Mouse (Mus musculus): ENCODE results near the gene Capns1.

The Capns1 gene

DNA sequence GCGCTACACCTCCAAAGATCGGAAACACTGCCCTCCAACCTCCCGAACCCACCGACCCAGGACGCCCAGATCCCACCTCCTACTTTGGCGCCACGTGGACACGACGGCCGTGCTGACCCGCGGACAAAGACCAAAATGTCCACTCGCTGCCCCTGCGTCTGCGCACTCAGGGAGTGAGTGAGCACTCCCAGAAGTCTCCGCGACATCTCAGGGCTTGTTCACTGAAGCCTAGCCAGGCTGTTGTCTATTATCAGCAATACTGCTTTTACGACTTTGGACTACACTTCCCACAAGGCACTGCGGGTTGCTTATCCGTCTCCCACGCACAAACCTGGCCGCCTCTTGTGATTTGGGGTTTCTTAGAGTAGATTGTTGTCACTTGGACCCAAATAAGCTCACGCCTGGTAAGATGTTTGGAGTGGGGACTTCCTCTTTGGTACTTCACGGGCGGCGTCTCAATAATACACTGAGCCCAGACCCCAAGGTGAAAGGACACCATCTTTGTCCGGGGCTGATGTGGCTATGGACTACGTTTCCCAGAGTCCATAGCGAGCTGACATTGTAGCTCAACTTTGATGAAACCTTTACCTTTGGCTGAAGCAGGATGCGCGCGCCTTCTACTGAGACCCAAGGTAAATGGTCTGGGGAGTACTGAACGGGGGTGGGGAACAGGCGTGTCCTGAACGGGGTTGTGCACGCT, 28.9 kb downstream of the Capns1 start, which contains the start of gene Zfp146:
Zfp146 (minus strand) TSS at position 168 of the 700 bp plus-strand sequence.
- peak; percentile 95 for DNase-seq

DNA sequence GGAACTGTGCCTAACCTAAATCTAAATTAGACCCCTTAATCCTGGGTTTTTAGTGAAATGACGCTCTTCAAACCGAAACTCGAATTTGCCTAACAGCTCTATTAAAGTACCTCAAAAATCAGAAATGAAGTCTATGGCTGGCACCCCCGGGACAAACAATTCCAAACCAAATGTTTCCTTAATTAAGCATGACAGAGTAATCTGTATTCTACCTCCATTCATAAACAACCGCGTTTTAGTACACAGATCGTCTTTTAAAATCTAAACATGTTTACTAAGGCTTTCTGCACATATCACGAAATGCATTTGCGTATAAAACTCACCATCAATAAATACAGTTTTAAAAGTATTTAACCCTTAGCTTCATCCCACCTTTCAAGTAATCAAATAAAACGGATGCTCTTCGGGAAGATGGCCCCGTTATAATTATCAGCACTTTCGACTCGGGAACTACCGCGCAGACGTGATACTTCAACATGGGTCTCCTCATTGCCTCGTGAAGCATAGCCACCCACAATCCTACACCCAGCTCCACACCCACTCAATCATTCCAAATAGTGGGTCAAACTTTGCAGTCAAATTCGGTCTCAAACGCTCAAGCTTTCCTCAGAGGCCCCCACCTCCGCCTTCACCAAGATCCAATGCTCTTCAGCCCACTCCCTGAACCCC, 29.6 kb downstream of the Capns1 start:
- no peak for DNase-seq

DNA sequence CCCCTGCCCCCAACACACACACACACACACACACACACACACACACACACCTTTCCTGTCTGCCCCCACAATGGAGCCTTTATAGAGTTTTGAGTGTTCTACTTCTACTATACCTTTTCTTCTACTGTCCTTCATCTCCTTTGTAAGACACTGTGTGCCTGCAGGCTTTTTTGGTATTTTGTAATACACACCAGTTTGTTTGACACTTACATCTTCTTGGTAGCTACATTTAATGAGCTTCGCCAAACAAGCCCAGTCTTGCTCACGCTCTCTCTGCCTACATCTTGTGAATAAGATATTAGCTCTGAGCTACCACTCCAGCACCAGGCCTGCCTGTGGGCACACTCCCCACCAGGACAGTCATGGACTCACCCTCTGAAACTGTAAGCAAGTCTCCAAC, 33.9 kb downstream of the Capns1 start:
- DNase-seq = no peak

DNA sequence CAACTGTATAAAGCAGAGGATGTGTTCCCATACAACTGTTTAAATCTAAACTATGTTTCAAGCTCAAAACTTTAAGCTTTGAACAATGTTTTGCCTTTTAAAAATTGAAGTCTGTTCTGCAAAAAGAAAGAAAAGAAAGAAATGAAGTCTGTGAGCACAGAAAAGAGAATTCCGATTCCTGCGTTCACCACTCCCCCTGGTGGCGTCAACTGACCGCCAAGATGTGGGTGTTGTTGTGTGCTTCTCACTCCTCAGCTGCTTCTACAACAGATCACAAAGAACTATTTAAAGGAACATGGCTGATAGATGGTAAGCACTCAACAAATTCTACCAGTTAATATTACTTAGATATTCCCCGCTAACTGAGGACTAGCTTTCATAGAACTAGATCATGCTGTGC, 35.5 kb downstream of the Capns1 start:
- DNase-seq = no peak

DNA sequence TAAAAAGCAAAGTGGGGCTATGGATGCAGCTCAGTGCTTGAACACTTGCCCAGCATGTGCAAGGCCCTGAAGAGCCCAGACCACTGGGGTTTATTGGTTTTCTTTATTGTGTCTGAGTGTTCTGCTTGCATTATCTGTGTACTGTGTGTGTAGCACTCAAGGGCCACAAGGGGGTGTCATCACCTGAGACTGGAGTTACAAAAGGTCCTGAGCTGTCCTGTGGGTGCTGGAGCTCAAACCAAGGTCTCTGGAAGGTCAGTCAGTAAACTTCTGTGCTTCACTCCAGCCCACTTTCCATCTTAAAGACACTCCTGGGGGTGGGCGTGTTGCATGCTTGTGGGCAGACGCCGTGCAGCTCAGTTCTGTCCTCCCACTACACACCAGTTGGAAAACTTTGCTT, 43.1 kb downstream of the Capns1 start:
- no peak for DNase-seq

DNA sequence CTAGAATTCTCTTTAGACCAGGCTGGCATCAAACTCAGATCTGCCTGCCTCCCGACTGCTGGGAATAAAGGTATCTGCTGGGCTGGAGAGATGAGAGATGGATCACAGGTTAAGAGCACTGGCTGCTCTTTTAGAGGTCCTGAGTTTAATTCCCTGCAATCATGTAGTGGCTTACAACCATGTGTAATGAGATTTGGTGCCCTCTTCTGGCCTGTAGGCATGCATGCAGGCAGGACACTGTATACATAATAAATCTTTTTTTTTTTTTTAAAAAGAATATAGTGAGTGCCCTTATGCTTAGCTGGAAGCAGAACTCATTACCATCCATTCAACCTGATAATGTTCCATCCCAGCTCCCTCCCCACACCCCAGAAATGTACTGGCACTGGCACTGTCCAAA, 44.6 kb downstream of the Capns1 start:
- DNase-seq = no peak

DNA sequence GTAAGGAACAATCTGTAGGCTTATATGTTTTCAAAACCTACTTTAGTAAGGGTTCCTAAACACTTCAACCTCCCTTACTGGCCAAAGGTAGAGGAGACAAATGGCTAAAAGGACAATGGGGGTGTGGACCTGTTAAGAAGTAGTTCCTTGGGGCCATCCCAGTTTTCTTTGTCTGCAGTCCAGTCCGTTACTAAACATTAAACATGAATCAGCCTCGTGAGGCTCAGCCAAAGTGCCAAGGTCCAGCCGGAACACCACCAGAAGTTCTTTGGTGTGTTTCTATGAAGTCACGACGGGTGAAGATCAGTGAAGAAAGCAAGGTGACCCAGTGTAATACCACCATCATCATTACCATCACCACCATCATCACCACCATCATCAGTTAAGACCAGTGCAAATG, 51.6 kb downstream of the Capns1 start:
- DNase-seq = no peak

DNA sequence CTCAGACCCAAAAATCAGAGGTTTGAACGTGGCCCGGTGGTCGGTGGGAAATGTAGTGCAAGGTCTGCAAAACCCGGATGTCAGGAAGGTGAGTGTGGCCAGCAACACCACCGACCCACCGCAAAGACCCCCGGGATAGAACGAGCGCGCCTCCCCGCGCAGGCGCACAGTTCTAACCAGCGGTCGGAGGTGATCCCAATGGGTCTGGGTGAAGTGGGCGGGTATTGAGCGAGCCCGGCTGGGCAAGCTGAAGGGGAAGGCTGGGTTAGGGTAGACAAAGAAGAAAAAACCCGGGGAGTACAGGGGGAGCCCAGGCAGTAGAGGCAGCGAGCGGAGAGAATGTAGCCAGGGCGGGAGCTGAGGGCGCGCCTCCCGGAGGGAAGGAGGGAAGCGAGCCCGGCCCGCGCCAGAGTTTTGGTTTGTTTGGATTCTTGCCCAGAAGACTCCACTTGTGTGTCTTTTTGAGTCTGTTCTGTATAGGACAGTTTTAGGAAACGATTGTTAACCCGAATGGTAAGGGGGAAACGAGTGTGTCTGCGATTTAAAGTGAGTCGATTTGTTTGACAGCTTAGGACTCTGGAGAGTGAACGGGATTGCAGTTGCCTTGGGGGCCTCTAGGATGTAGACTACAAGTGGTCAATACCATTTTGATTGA, 54.9 kb downstream of the Capns1 start:
- peak; percentile 66 for DNase-seq

DNA sequence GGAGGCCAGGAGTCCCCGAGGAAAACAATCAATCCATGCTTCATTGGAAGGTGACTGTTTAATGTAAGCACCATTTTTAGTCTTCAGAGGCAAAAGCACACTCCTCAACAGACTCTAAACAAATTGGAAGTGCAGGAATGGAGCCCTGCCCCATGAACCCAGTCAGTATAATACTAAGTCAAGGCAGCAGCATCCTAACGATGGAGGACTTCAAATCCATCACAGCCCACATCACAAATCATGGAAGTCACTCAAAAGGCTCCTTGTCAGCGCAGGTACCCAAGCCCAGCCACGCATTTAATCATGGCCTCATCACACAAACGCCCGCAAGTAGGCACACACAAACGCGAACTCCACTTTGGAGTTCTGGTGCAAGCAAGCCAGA, 55.4 kb downstream of the Capns1 start:
- DNase-seq = no peak

Measured in cerebellum, adult 9-11 months (tissue).